In the genomic region with DNA sequence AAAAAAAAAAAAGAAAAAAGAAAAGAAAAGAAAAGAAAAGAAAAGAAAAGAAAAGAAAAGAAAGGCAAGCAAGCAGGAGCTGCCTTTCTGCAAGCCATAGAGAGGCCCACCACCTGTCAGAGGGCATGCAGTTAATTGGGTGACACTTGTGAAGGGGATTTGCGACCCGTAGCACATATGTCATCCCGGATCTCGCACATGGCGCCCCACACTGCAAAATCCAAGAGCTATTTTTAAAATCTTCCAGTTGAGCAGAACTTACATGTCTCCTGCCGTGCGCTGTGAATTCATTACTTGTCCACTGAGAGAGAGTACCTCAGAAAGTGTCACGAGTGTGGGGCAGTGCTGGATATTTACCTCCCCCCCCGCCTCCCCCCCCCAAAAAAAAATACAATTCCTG, we compare ENCODE assay signal across 15 mouse cellular contexts. TPM values are rescaled to one million over a fixed set of nuclear protein-coding genes. Genes with fewer than 3 reads are reported as not detected.
DNase-seq lines count a peak whose midpoint lies in the region; ATAC-seq lines count a peak whose summit lies in the region.
"Had no signal": no experiment of that assay in that cellular context is flagged by ENCODE, and none has a peak within 500 bp of the region (broad histone marks: within the 10 kb centered on the region; RNA-seq: fewer than 3 reads in every experiment).

No protein-coding gene starts in this region.

- DNase-seq in hindbrain, embryonic 14.5 days (ENCODE audit: low spot score) = no peak
- DNase-seq in embryonic facial prominence, embryonic 14.5 days (ENCODE audit: low spot score) = peak; percentile 77
- DNase-seq in adrenal gland, postnatal 25 days = no peak
- no peak for DNase-seq in adrenal gland, adult 2 months
- DNase-seq: adrenal gland, postnatal 10 days; heart, postnatal 10 days; liver, embryonic 13.5 days; lung, postnatal 14 days; right cerebral cortex, postnatal 4 days; thymus, adult 2 months had no signal

- no peak overlapping the region for H3K4me3 ChIP-seq in hindbrain, embryonic 15.5 days
- H3K4me3 ChIP-seq in hindbrain, embryonic 14.5 days (replicated peaks; ENCODE audit: low read length) = no peak overlapping the region
- no peak overlapping the region for H3K4me3 ChIP-seq in embryonic facial prominence, embryonic 14.5 days (ENCODE audit: low read depth, low read length)
- H3K4me3 ChIP-seq in forebrain, embryonic 15.5 days = no peak overlapping the region
- H3K4me3 ChIP-seq in midbrain, embryonic 13.5 days (replicated peaks) = no peak overlapping the region
- H3K4me3 ChIP-seq: intestine, embryonic 15.5 days; liver, embryonic 13.5 days had no signal

- 0 out of 2 replicates have a peak, but pooled peaks have one; percentile 67 for ATAC-seq in hindbrain, embryonic 15.5 days (ENCODE audit: low FRiP score, low read depth)
- no peak for ATAC-seq in hindbrain, embryonic 14.5 days (ENCODE audit: low FRiP score)
- peak; percentile 80; the same call in 1 of the 2 replicates for ATAC-seq in embryonic facial prominence, embryonic 14.5 days (ENCODE audit: low read depth)
- ATAC-seq in forebrain, embryonic 15.5 days (replicated peaks) = peak; percentile 68
- ATAC-seq in midbrain, embryonic 13.5 days = peak; percentile 47; the same call in 1 of the 2 replicates
- ATAC-seq: intestine, embryonic 15.5 days had no signal

- 43% methylated on average over 9 of the region's 9 CpGs for WGBS in hindbrain, embryonic 15.5 days
- WGBS in hindbrain, embryonic 14.5 days = 51% methylated on average over 9 of the region's 9 CpGs
- WGBS in embryonic facial prominence, embryonic 14.5 days = 71% methylated on average over 9 of the region's 9 CpGs
- 18% methylated on average over 9 of the region's 9 CpGs for WGBS in forebrain, embryonic 15.5 days
- WGBS in midbrain, embryonic 13.5 days = 36% methylated on average over 9 of the region's 9 CpGs

- no peak overlapping the region for H3K27ac ChIP-seq in hindbrain, embryonic 15.5 days (replicated peaks)
- H3K27ac ChIP-seq in hindbrain, embryonic 14.5 days = no peak overlapping the region
- H3K27ac ChIP-seq in embryonic facial prominence, embryonic 14.5 days (replicated peaks; ENCODE audit: low read depth, low read length) = no peak overlapping the region
- no peak overlapping the region for H3K27ac ChIP-seq in forebrain, embryonic 15.5 days (replicated peaks)
- H3K27ac ChIP-seq in midbrain, embryonic 13.5 days = no peak overlapping the region
- H3K27ac ChIP-seq: intestine, embryonic 15.5 days; liver, embryonic 13.5 days had no signal

- H3K36me3 ChIP-seq in hindbrain, embryonic 15.5 days = no peaks in the 10 kb centered on the region
- no peaks in the 10 kb centered on the region for H3K36me3 ChIP-seq in hindbrain, embryonic 14.5 days (replicated peaks; ENCODE audit: control insufficient read depth, insufficient read depth)
- no peaks in the 10 kb centered on the region for H3K36me3 ChIP-seq in embryonic facial prominence, embryonic 14.5 days (ENCODE audit: control insufficient read depth, insufficient read depth, low read length)
- no peaks in the 10 kb centered on the region for H3K36me3 ChIP-seq in forebrain, embryonic 15.5 days
- H3K36me3 ChIP-seq in midbrain, embryonic 13.5 days = no peaks in the 10 kb centered on the region
- H3K36me3 ChIP-seq: G1E; intestine, embryonic 15.5 days; liver, embryonic 13.5 days had no signal

- no peaks in the 10 kb centered on the region for H3K27me3 ChIP-seq in hindbrain, embryonic 15.5 days
- H3K27me3 ChIP-seq in hindbrain, embryonic 14.5 days (ENCODE audit: control insufficient read depth, insufficient read depth, low read length) = no peaks in the 10 kb centered on the region
- no peaks in the 10 kb centered on the region for H3K27me3 ChIP-seq in embryonic facial prominence, embryonic 14.5 days (replicated peaks; ENCODE audit: control insufficient read depth, insufficient read depth, low read length)
- no peaks in the 10 kb centered on the region for H3K27me3 ChIP-seq in forebrain, embryonic 15.5 days
- H3K27me3 ChIP-seq in midbrain, embryonic 13.5 days = no peaks in the 10 kb centered on the region
- H3K27me3 ChIP-seq: intestine, embryonic 15.5 days; liver, embryonic 13.5 days had no signal

- no peak overlapping the region for H3K9ac ChIP-seq in hindbrain, embryonic 15.5 days
- H3K9ac ChIP-seq in hindbrain, embryonic 14.5 days = no peak overlapping the region
- no peak overlapping the region for H3K9ac ChIP-seq in embryonic facial prominence, embryonic 14.5 days (ENCODE audit: low read depth, low read length)
- no peak overlapping the region for H3K9ac ChIP-seq in forebrain, embryonic 15.5 days (replicated peaks)
- H3K9ac ChIP-seq in midbrain, embryonic 13.5 days (replicated peaks) = no peak overlapping the region
- H3K9ac ChIP-seq: intestine, embryonic 15.5 days; liver, embryonic 13.5 days had no signal

- no peak overlapping the region for H3K4me2 ChIP-seq in hindbrain, embryonic 15.5 days
- H3K4me2 ChIP-seq in hindbrain, embryonic 14.5 days (replicated peaks) = no peak overlapping the region
- H3K4me2 ChIP-seq in embryonic facial prominence, embryonic 14.5 days (ENCODE audit: low read depth, low read length) = no peak overlapping the region
- H3K4me2 ChIP-seq in forebrain, embryonic 15.5 days (replicated peaks) = no peak overlapping the region
- H3K4me2 ChIP-seq in midbrain, embryonic 13.5 days (replicated peaks) = no peak overlapping the region; the same call in 1 of the 2 replicates
- H3K4me2 ChIP-seq: intestine, embryonic 15.5 days; liver, embryonic 13.5 days had no signal

- H3K9me3 ChIP-seq in hindbrain, embryonic 15.5 days = no peaks in the 10 kb centered on the region
- no peaks in the 10 kb centered on the region for H3K9me3 ChIP-seq in hindbrain, embryonic 14.5 days (ENCODE audit: control insufficient read depth, low read length)
- no peaks in the 10 kb centered on the region for H3K9me3 ChIP-seq in embryonic facial prominence, embryonic 14.5 days (ENCODE audit: control insufficient read depth, low read length)
- H3K9me3 ChIP-seq in forebrain, embryonic 15.5 days = no peaks in the 10 kb centered on the region
- H3K9me3 ChIP-seq in midbrain, embryonic 13.5 days = no peaks in the 10 kb centered on the region
- H3K9me3 ChIP-seq: intestine, embryonic 15.5 days; liver, embryonic 13.5 days had no signal

- no peaks in the 10 kb centered on the region for H3K4me1 ChIP-seq in hindbrain, embryonic 15.5 days (replicated peaks)
- no peaks in the 10 kb centered on the region for H3K4me1 ChIP-seq in hindbrain, embryonic 14.5 days (replicated peaks; ENCODE audit: control insufficient read depth, insufficient read depth, low read length)
- H3K4me1 ChIP-seq in embryonic facial prominence, embryonic 14.5 days (ENCODE audit: control insufficient read depth, insufficient read depth, low read length) = peaks cover 10% of the 10 kb centered on the region; the same call in 1 of the 2 replicates
- peaks cover 8% of the 10 kb centered on the region for H3K4me1 ChIP-seq in forebrain, embryonic 15.5 days
- peaks cover 10% of the 10 kb centered on the region for H3K4me1 ChIP-seq in midbrain, embryonic 13.5 days (replicated peaks)
- H3K4me1 ChIP-seq: liver, embryonic 13.5 days had no signal

RNA-seq across cellular contexts. Expression of gene Sash1, which starts 60.0 kb away (rescaled TPM):
- 3.1 and 3.3 TPM in 2 replicates for polyA plus RNA-seq in hindbrain, embryonic 15.5 days (2015; fragmentation: Nextera tagmentation; extraction: Ambion mirVana)
- 4.0 and 5.3 TPM in 2 replicates for polyA plus RNA-seq in hindbrain, embryonic 14.5 days (2014; fragmentation: Nextera tagmentation; extraction: Ambion mirVana)
- 6.2 and 7.0 TPM in 2 replicates for polyA plus RNA-seq in embryonic facial prominence, embryonic 14.5 days (2014; fragmentation: Nextera tagmentation; extraction: Ambion mirVana)
- 1.7 TPM in 2 replicates for polyA plus RNA-seq in forebrain, embryonic 15.5 days (2015; fragmentation: Nextera tagmentation; extraction: Ambion mirVana)
- polyA plus RNA-seq in midbrain, embryonic 13.5 days (2015; fragmentation: Nextera tagmentation; extraction: Ambion mirVana) = 3.2 and 4.5 TPM in 2 replicates
- 21.9 and 28.1 TPM in 2 replicates for total RNA-seq in adrenal gland, postnatal 25 days (2021)
- 10 to 100 TPM; 25.1 to 36.0 TPM for total RNA-seq in adrenal gland, adult 2 months (2021)
- polyA plus RNA-seq in adrenal gland, adult 2 months (2012; rRNA removed) = 13.7 and 25.0 TPM in 2 replicates
- polyA plus RNA-seq: G1E had no signal
